Mouse (Mus musculus) left cerebral cortex, adult 9 months (tissue): ENCODE data around the gene Slit2.

Experiments used
- DNase-seq, 2 experiments: peaks; one replicate each; pipeline ENCODE4 v3.0.0; 2022; ENCODE audit warnings: low spot score in 2 of 2

Gene Slit2

GRCm38 (mm10) chr5:47982941-47983701 is at the start of gene Slit2:
TSS of gene Slit2 (plus strand) at chr5:47983138.
- DNase-seq, result peak in 1 of 2 experiments; percentile 45

- no peak for DNase-seq
Measured at GRCm38 (mm10) chr5:47938586-47939372, 44.2 kb upstream of the Slit2 start.

GRCm38 (mm10) chr5:47956451-47956850 is 26.5 kb upstream of the Slit2 start:
- no peak for DNase-seq

GRCm38 (mm10) chr5:47975795-47976194 is 7.1 kb upstream of the Slit2 start:
- no peak for DNase-seq

GRCm38 (mm10) chr5:47979371-47979770 is 3.6 kb upstream of the Slit2 start:
- DNase-seq, result no peak

GRCm38 (mm10) chr5:47980459-47980858 is 2.5 kb upstream of the Slit2 start:
- no peak for DNase-seq

GRCm38 (mm10) chr5:47981951-47982350 is 987 bp upstream of the Slit2 start:
- DNase-seq, result peak in 1 of 2 experiments; percentile 20

GRCm38 (mm10) chr5:47983746-47984583 is 1.0 kb downstream of the Slit2 start:
- no peak for DNase-seq

GRCm38 (mm10) chr5:47984584-47985197 is 1.8 kb downstream of the Slit2 start:
- peak in 1 of 2 experiments; percentile 12 for DNase-seq

- peak in 1 of 2 experiments; percentile 5 for DNase-seq
Measured at GRCm38 (mm10) chr5:47985198-47985631, 2.3 kb downstream of the Slit2 start.

GRCm38 (mm10) chr5:47985901-47986670 is 3.1 kb downstream of the Slit2 start:
- DNase-seq, result peak in 1 of 2 experiments; percentile 28

- no peak for DNase-seq
Measured at GRCm38 (mm10) chr5:47990926-47991325, 8.0 kb downstream of the Slit2 start.

GRCm38 (mm10) chr5:48003708-48004415 is 20.9 kb downstream of the Slit2 start:
- no peak for DNase-seq

GRCm38 (mm10) chr5:48005533-48005932 is 22.6 kb downstream of the Slit2 start:
- DNase-seq, result no peak

GRCm38 (mm10) chr5:48006059-48006458 is 23.1 kb downstream of the Slit2 start:
- no peak for DNase-seq

GRCm38 (mm10) chr5:48023441-48023840 is 40.5 kb downstream of the Slit2 start:
- DNase-seq, result no peak

- DNase-seq, result no peak
Measured at GRCm38 (mm10) chr5:48034875-48035274, 51.9 kb downstream of the Slit2 start.

- DNase-seq, result no peak
Measured at GRCm38 (mm10) chr5:48038033-48038432, 55.1 kb downstream of the Slit2 start.

GRCm38 (mm10) chr5:48048986-48049751 is 66.2 kb downstream of the Slit2 start:
- DNase-seq, result no peak
